Mouse (Mus musculus): ENCODE measurements at regions not wholly inside any gene's neighbourhood (a gene's known extent, or its start where the extent isn't known, plus 50 kb on each side); places are given as distances from the start of the nearest gene placed in this dataset.

DNA sequence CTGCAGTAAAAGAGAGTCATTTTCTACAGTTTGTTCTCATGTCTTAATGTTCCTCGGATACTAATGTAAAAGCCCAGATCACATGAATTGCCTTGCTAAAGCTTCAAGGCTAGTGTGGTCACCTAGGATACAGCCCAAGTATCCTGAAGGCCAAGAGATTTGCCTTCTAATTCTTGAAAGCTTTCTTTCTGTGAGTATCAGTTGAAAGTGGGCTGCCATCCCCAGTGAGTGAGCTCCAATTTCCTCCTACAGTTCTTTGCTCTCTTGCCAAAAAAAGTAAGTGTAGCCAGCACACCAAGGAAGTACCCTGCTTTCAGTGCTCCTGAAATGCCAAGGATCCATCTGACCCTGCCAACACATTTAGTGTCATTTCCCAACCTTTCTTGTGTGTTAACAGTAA lies 79.3 kb upstream of the Tab2 start:
- Histone ChIP-seq H3K9ac (ENCODE audit: control insufficient read depth, low read depth, low read length, poor library complexity, severe bottlenecking) (no peak overlapping the region), H3K27ac (ENCODE audit: control insufficient read depth, low read depth, low read length) (no peak overlapping the region), H3K4me1 (ENCODE audit: control insufficient read depth in 1 of 2, insufficient read depth in 2 of 2, low read length in 2 of 2) (peaks cover 2 to 14% of the 10 kb centered on the region in 2 experiments; a peak in 3 of 4 replicates), H3K79me2 (ENCODE audit: control insufficient read depth, insufficient read depth, low read length, poor library complexity) (no peaks in the 10 kb centered on the region), H3K36me3 (ENCODE audit: control insufficient read depth in 1 of 2, insufficient read depth in 2 of 2, low read length in 2 of 2) (peaks cover 0 to 7% of the 10 kb centered on the region in 2 experiments; a peak in 1 of 4 replicates), H3K27me3 (ENCODE audit: control insufficient read depth in 1 of 2, insufficient read depth in 2 of 2, low read length in 2 of 2) (no peaks in the 10 kb centered on the region), H3K9me3 (replicated peaks; ENCODE audit: insufficient read depth, low read length) (no peaks in the 10 kb centered on the region), H3K4me3 (ENCODE audit: control insufficient read depth in 1 of 2, insufficient read depth in 1 of 2, low read depth in 2 of 2, low read length in 2 of 2) (no peak overlapping the region)
- no peak for TF ChIP-seq POLR2AphosphoS5 (IDR thresholded peaks at IDR 0.05; ENCODE audit: borderline replicate concordance, low read depth, low read length)
- no peak for TF ChIP-seq MEF2A (IDR thresholded peaks at IDR 0.05; ENCODE audit: extremely low read depth, insufficient replicate concordance, low read depth, low read length, poor library complexity, severe bottlenecking)
- no peak for TF ChIP-seq UBTF (IDR thresholded peaks at IDR 0.05; ENCODE audit: borderline replicate concordance, insufficient read depth, low read depth, low read length)
- no peak for DNase-seq (ENCODE audit: low read depth, low spot score)

GRCm38 (mm10) chr10:8032203-8032602 lies 76.2 kb upstream of the Tab2 start:
- H3K27me3 ChIP-seq (ENCODE audit: control insufficient read depth in 1 of 2, insufficient read depth in 2 of 2, low read length in 2 of 2) = no peaks in the 10 kb centered on the region

GRCm38 (mm10) chr10:8028840-8029239 lies 72.8 kb upstream of the Tab2 start:
- Histone ChIP-seq H3K4me1 (ENCODE audit: control insufficient read depth in 1 of 2, insufficient read depth in 2 of 2, low read length in 2 of 2) (peaks cover 16 to 35% of the 10 kb centered on the region in 2 experiments), H3K9ac (ENCODE audit: control insufficient read depth, low read depth, low read length, poor library complexity, severe bottlenecking) (no peak overlapping the region), H3K79me2 (ENCODE audit: control insufficient read depth, insufficient read depth, low read length, poor library complexity) (no peaks in the 10 kb centered on the region), H3K9me3 (replicated peaks; ENCODE audit: insufficient read depth, low read length) (no peaks in the 10 kb centered on the region), H3K36me3 (ENCODE audit: control insufficient read depth in 1 of 2, insufficient read depth in 2 of 2, low read length in 2 of 2) (peaks cover 0 to 41% of the 10 kb centered on the region in 2 experiments; a peak in 2 of 4 replicates), H3K27ac (ENCODE audit: control insufficient read depth, low read depth, low read length) (peak overlapping the region; percentile 30), H3K27me3 (ENCODE audit: control insufficient read depth in 1 of 2, insufficient read depth in 2 of 2, low read length in 2 of 2) (no peaks in the 10 kb centered on the region), H3K4me3 (ENCODE audit: control insufficient read depth in 1 of 2, insufficient read depth in 1 of 2, low read depth in 2 of 2, low read length in 2 of 2) (no peak overlapping the region)
- DNase-seq (ENCODE audit: low read depth, low spot score) = peak; percentile 74
- TF ChIP-seq NELFE (IDR thresholded peaks at IDR 0.05; ENCODE audit: low read depth, low read length) (no peak), EP300 (IDR thresholded peaks at IDR 0.05; ENCODE audit: low read depth in 1 of 2, low read length in 2 of 2) (peak; percentile 32 to 68; a peak in 3 of 4 replicates), RCOR1 (IDR thresholded peaks at IDR 0.05; ENCODE audit: low read depth, low read length) (peak; percentile 48; the same call in 1 of the 2 replicates), ETS1 (IDR thresholded peaks at IDR 0.05; ENCODE audit: low read depth, low read length) (peak; percentile 44; the same call in 1 of the 2 replicates)

More at GRCm38 (mm10) chr10:8032203-8032602, 76.2 kb upstream of the Tab2 start:
- Histone ChIP-seq H3K4me1 (ENCODE audit: control insufficient read depth in 1 of 2, insufficient read depth in 2 of 2, low read length in 2 of 2) (peaks cover 7 to 27% of the 10 kb centered on the region in 2 experiments), H3K27ac (ENCODE audit: control insufficient read depth, low read depth, low read length) (no peak overlapping the region), H3K9me3 (replicated peaks; ENCODE audit: insufficient read depth, low read length) (no peaks in the 10 kb centered on the region), H3K4me3 (ENCODE audit: control insufficient read depth in 1 of 2, insufficient read depth in 1 of 2, low read depth in 2 of 2, low read length in 2 of 2) (peak overlapping the region in 1 of 2 experiments; percentile 37; a peak in 2 of 4 replicates), H3K9ac (ENCODE audit: control insufficient read depth, low read depth, low read length, poor library complexity, severe bottlenecking) (no peak overlapping the region), H3K79me2 (ENCODE audit: control insufficient read depth, insufficient read depth, low read length, poor library complexity) (no peaks in the 10 kb centered on the region), H3K36me3 (ENCODE audit: control insufficient read depth in 1 of 2, insufficient read depth in 2 of 2, low read length in 2 of 2) (peaks cover 0 to 25% of the 10 kb centered on the region in 2 experiments; a peak in 2 of 4 replicates)
- peak; percentile 65 for DNase-seq (ENCODE audit: low read depth, low spot score)
- no peak for TF ChIP-seq NRF1 (IDR thresholded peaks at IDR 0.05; ENCODE audit: insufficient read depth, low read depth, low read length, poor library complexity, severe bottlenecking)
- no peak for TF ChIP-seq ZKSCAN1 (IDR thresholded peaks at IDR 0.05; ENCODE audit: low read depth, low read length)
- no peak for TF ChIP-seq MYB (IDR thresholded peaks at IDR 0.05; ENCODE audit: low read depth, low read length)
- no peak for TF ChIP-seq KAT2A (conservative IDR thresholded peaks at IDR 0.05; ENCODE audit: low read depth, low read length)

All from MEL (cell line).